Mouse (Mus musculus) mouse embryonic stem cell (cell line): ENCODE data around the gene Ccdc113.

Experiments used
- in situ Hi-C, 2 experiments: fragments of 300-500 bp; cut with MboI; formaldehyde crosslinking; loops; 1 replicate in 1 of 2; 3 replicates in 1 of 2; pipeline ENCODE4 v1.14.3; 2019 to 2020; ENCODE audit warnings: low sequenced_read_pairs in 2 of 2, low pct_unique_long_range_greater_than_20kb in 1 of 2, mixed read lengths in 1 of 2; ENCODE audit not compliant: unreplicated experiment in 1 of 2

The Ccdc113 gene

GRCm38 (mm10) chr8:95592131-95592780 is 58.4 kb downstream of the Ccdc113 start:
- in situ Hi-C loops, result loop anchor here in 1 of 2 experiments (10.0 kb wide), 1 partner anchor 237 kb away; the partner anchor contains the start of gene Mmp15

- in situ Hi-C loops, result loop anchor here in 1 of 2 experiments (10.0 kb wide), 1 partner anchor 239 kb away; the partner anchor contains the start of gene Mmp15
These were observed 59.8 kb downstream of the Ccdc113 start for GRCm38 (mm10) chr8:95593439-95594393.

- in situ Hi-C loops, result loop anchor here in 1 of 2 experiments (10.0 kb wide), 1 partner anchor 240 kb away; the partner anchor contains the start of gene Mmp15
These were observed 61.2 kb downstream of the Ccdc113 start for GRCm38 (mm10) chr8:95595131-95595530.

- in situ Hi-C loops, result loop anchor here in 1 of 2 experiments (10.0 kb wide), 1 partner anchor 242 kb away; the partner anchor contains the start of gene Mmp15
These were observed 63.0 kb downstream of the Ccdc113 start for GRCm38 (mm10) chr8:95596841-95597241.

GRCm38 (mm10) chr8:95599861-95600260 is 66.0 kb downstream of the Ccdc113 start:
- in situ Hi-C loops, result loop anchor here (5.0 to 25.0 kb wide), 4 partner anchors 97 to 315 kb away; partner anchors contain the start of gene Mmp15 (in 1 of the 2)

- in situ Hi-C loops, result loop anchor here (5.0 to 25.0 kb wide), 3 partner anchors 96 to 313 kb away; no protein-coding TSS in a partner anchor
These were observed 67.4 kb downstream of the Ccdc113 start for GRCm38 (mm10) chr8:95601306-95601705.

- in situ Hi-C loops, result loop anchor here (5.0 to 25.0 kb wide), 3 partner anchors 95 to 313 kb away; no protein-coding TSS in a partner anchor
These were observed 68.3 kb downstream of the Ccdc113 start for GRCm38 (mm10) chr8:95602168-95602567.

- in situ Hi-C loops, result loop anchor here (10.0 to 25.0 kb wide), 2 partner anchors 306 to 308 kb away; no protein-coding TSS in a partner anchor
These were observed 72.6 kb downstream of the Ccdc113 start for GRCm38 (mm10) chr8:95606509-95606908.

- in situ Hi-C loops, result loop anchor here (10.0 to 25.0 kb wide), 2 partner anchors 305 to 308 kb away; no protein-coding TSS in a partner anchor
These were observed 73.3 kb downstream of the Ccdc113 start for GRCm38 (mm10) chr8:95607210-95607609.
